Mouse (Mus musculus) brain, adult 10 weeks (tissue): ENCODE results near the gene Gsta3. TPM values are rescaled to one million over a fixed set of nuclear protein-coding genes. Genes with fewer than 3 reads are reported as not detected.

Source experiments
- polyA plus RNA-seq: library from polyadenylated mRNA; stranded (reverse); fragments of 350-450 nt; fragmentation: Illumina TruSeq; extraction: RNeasy Lipid Tissue Mini Kit (QIAGEN cat#74804); gene quantifications from one replicate; pipeline ENCODE4 v1.2.3, GENCODE M21; 2015; ENCODE audit warnings: low read depth, low replicate concordance

Gsta3 gene
- 2.6 TPM for polyA plus RNA-seq

GRCm38 (mm10) chr1:21239911-21240898, at the start of gene Gsta3:
Gsta3 (plus strand) TSS chr1:21240589.

GRCm38 (mm10) chr1:21218489-21218919, 21.9 kb upstream of the Gsta3 start, which contains the start of gene Tmem14a:
Tmem14a (plus strand) TSS chr1:21218575.

Other genes starting within 250 kb of the Gsta3 start
- 0.61 TPM for gene Tram2, start 161.4 kb upstream of the Gsta3 start, polyA plus RNA-seq
- 77.6 TPM for gene Tmem14a, start 22.0 kb upstream of the Gsta3 start, polyA plus RNA-seq
- gene Khdc1a, start 109.1 kb downstream of the Gsta3 start, polyA plus RNA-seq: not detected
- not detected for gene Khdc1c, start 127.7 kb downstream of the Gsta3 start, polyA plus RNA-seq
- gene Khdc1b, start 143.0 kb downstream of the Gsta3 start, polyA plus RNA-seq: not detected